Mouse (Mus musculus): Measurements from ENCODE around the gene Psmb2. TPM values are rescaled to one million over a fixed set of nuclear protein-coding genes. Genes with fewer than 3 reads are reported as not detected.
A peak's percentile ranks its signal among the peaks of the same experiment; 100 is the strongest.

Gene Psmb2
- 185 and 187 TPM in 2 replicates for total RNA-seq (2014; rRNA removed)
- 497 and 510 TPM in 2 replicates for polyA plus RNA-seq (2015; fragmentation: Nextera tagmentation; extraction: Ambion mirVana)

DNA sequence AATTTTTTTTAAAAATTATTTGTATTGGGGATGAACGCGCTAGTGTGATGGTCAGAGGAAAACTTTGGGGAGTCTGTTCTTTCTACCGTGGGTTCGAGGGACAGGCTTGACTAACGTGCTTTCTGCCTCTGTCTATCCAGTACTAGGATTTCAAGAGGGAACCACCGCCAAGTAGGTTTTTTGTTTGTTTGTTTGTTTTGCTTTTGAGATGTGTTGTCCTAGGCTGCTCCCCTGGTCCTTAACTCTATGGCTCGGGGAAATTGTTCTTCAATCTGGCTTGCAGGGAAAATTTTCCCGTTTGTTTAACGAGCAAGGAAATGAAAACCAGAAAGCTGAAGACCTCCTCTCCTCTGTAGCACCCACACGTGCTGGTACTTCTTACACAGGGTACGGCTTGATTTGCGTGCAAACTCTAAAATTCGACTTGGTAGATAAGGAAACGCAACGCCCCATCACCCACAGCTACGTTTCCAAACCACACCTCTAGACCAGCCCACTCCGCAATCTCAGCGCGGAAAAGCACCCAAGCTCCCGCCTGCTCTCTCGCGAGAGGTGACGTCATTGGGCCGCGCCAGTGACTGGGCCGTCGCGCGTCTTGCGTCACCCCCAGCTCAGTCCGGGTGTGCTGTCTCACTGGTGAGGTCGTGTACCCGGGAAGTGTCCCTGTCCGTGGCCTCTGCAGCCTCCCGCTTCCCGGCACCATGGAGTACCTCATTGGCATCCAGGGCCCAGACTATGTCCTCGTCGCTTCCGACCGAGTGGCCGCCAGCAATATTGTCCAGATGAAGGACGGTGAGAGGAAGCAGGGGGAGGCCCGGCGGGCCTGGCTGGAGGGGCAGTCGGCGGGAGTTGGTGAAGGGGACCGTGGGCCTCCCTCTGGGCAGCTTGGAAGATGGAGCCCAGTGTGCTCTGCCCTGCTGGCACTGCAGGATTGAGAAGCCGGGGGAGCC lies at the start of gene Psmb2:
TSS of gene Psmb2 (plus strand) at position 577 of the 950 bp plus-strand sequence.
- Histone ChIP-seq H3K9me3 (ENCODE audit: low read length) (no peaks in the 10 kb centered on the region), H3K9ac (peak within 1 kb of the TSS; percentile 96), H3K4me2 (ENCODE audit: low read depth) (peak within 1 kb of the TSS; percentile 85), H3K4me1 (ENCODE audit: insufficient read depth) (no peaks in the 10 kb centered on the region), H3K36me3 (ENCODE audit: insufficient read depth) (no peaks in the 10 kb centered on the region), H3K4me3 (ENCODE audit: low read depth, low read length) (peak within 1 kb of the TSS; percentile 93), H3K27ac (ENCODE audit: low read depth, low read length) (peak within 1 kb of the TSS; percentile 70; the same call in 1 of the 2 replicates), H3K27me3 (ENCODE audit: insufficient read depth, low read length) (no peaks in the 10 kb centered on the region)
- ATAC-seq (peak; percentile 99), DNase-seq (peak; percentile 99)
- no peak for TF ChIP-seq CTCF (IDR thresholded peaks at IDR 0.05; ENCODE audit: low read depth)
- 3% methylated on average over 48 of the region's 48 CpGs for WGBS

DNA sequence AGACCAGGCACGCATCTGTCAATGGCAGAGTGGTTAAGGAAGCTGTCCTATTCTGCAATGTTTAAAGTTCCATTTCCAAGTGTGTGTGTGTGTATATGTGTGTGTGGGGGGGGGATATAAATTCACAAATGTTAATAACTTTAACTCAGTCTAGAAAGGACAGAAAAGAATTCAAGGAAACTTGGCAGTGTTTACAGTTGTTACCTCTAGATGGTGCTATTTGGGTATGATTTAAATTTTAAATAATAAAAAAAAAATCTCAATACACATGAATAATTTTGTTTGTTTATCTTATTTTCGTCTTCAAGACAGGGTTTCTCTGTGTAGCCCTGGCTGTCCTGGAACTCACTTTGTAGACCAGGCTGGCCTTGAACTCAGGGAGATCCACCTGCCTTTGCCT lies 45.5 kb upstream of the Psmb2 start:
- no peak overlapping the region for H3K4me2 ChIP-seq (ENCODE audit: low read depth)
- H3K27ac ChIP-seq (ENCODE audit: low read depth, low read length) = no peak overlapping the region
- ATAC-seq = no peak
- no peaks in the 10 kb centered on the region for H3K9me3 ChIP-seq (ENCODE audit: low read length)
- no peak for DNase-seq
- 33% methylated on average over 2 of the region's 2 CpGs for WGBS
- TF ChIP-seq CTCF (IDR thresholded peaks at IDR 0.05; ENCODE audit: low read depth) = peak; percentile 37; the same call in 1 of the 2 replicates
- no peak overlapping the region for H3K4me3 ChIP-seq (ENCODE audit: low read depth, low read length)
- H3K9ac ChIP-seq = no peak overlapping the region
- H3K4me1 ChIP-seq (ENCODE audit: insufficient read depth) = 0 out of 2 replicates have a peak, but pooled peaks cover 4% of the 10 kb centered on the region
- no peaks in the 10 kb centered on the region for H3K27me3 ChIP-seq (ENCODE audit: insufficient read depth, low read length)
- H3K36me3 ChIP-seq (ENCODE audit: insufficient read depth) = no peaks in the 10 kb centered on the region

DNA sequence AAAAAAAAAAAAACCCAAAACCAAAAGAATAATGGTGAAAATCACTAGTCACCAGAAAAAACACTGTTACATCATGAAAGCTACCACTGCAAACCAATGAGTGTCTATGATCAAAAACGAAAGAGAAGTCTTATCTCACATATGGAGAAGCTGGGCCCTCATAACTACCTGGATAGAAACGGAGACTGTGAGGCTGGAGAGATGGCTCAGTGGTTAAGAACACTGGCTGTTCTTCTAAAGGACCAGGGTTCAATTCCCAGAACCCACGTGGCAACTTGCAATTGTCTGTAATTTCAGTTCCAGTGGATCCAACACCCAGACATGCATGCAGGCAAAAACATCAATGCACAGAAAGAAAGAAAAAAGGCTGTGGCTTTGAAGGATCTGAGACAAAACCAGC lies 44.8 kb upstream of the Psmb2 start:
- no peak overlapping the region for H3K4me2 ChIP-seq (ENCODE audit: low read depth)

DNA sequence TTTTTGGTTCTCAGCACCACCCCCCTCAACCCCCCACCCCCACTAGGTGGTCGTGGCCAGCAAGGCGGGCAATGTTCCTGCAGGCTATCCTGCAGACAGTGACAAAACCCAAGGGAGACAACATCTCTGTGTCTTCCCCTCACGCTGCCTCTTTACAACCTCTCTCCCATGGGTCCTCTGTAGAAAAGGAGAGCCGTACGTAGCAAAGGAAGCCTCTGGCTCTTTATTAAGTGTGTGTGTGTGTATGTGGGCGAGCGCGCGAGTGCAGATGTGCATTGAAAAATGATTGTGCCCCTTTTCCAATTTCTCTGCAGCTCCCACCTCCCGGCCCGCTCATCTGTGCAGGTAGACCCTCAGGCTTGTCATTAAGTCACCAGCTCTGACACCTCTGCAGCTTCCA lies 41.1 kb upstream of the Psmb2 start:
- no peak overlapping the region for H3K27ac ChIP-seq (ENCODE audit: low read depth, low read length)
- no peaks in the 10 kb centered on the region for H3K9me3 ChIP-seq (ENCODE audit: low read length)
- no peak overlapping the region for H3K4me3 ChIP-seq (ENCODE audit: low read depth, low read length)
- TF ChIP-seq CTCF (IDR thresholded peaks at IDR 0.05; ENCODE audit: low read depth) = no peak
- no peaks in the 10 kb centered on the region for H3K36me3 ChIP-seq (ENCODE audit: insufficient read depth)
- H3K27me3 ChIP-seq (ENCODE audit: insufficient read depth, low read length) = no peaks in the 10 kb centered on the region
- peak overlapping the region; percentile 23; the same call in 1 of the 2 replicates for H3K4me2 ChIP-seq (ENCODE audit: low read depth)
- no peak for DNase-seq
- H3K4me1 ChIP-seq (ENCODE audit: insufficient read depth) = no peaks in the 10 kb centered on the region
- no peak overlapping the region for H3K9ac ChIP-seq
- 31% methylated on average over 11 of the region's 11 CpGs for WGBS
- no peak; the same call in 1 of the 2 replicates for ATAC-seq

More for the DNA sequence above, 44.8 kb upstream of the Psmb2 start:
- H3K27me3 ChIP-seq (ENCODE audit: insufficient read depth, low read length) = no peaks in the 10 kb centered on the region
- WGBS = 68% methylated on average over 3 of the region's 3 CpGs
- ATAC-seq = no peak
- no peak overlapping the region for H3K9ac ChIP-seq
- TF ChIP-seq CTCF (IDR thresholded peaks at IDR 0.05; ENCODE audit: low read depth) = no peak
- no peak overlapping the region for H3K27ac ChIP-seq (ENCODE audit: low read depth, low read length)
- no peak for DNase-seq
- no peaks in the 10 kb centered on the region for H3K4me1 ChIP-seq (ENCODE audit: insufficient read depth)
- H3K9me3 ChIP-seq (ENCODE audit: low read length) = no peaks in the 10 kb centered on the region
- H3K36me3 ChIP-seq (ENCODE audit: insufficient read depth) = no peaks in the 10 kb centered on the region
- H3K4me3 ChIP-seq (ENCODE audit: low read depth, low read length) = no peak overlapping the region

DNA sequence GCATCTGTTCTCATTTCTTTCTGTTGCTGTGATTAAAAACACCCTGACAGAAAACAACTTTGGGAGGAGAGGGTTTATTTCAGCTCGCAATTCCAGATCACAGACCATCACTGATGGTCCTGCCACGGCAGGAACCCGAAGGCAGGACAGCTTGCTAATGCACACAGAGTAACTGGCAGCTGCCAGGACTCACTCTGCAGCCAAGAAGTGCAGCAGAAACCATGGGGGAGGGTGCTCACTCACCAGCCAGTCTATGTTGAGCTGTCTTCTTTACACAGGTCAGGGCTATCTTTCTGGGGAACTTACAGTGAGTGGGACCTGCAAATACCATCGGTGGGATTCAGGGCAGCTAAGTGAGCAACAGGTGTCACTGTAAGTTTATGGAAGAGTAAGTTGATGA lies 40.0 kb upstream of the Psmb2 start:
- no peaks in the 10 kb centered on the region for H3K4me1 ChIP-seq (ENCODE audit: insufficient read depth)
- H3K4me3 ChIP-seq (ENCODE audit: low read depth, low read length) = no peak overlapping the region
- H3K27me3 ChIP-seq (ENCODE audit: insufficient read depth, low read length) = no peaks in the 10 kb centered on the region
- TF ChIP-seq CTCF (IDR thresholded peaks at IDR 0.05; ENCODE audit: low read depth) = no peak
- no peak overlapping the region for H3K27ac ChIP-seq (ENCODE audit: low read depth, low read length)
- 43% methylated on average over 4 of the region's 4 CpGs for WGBS
- ATAC-seq = no peak
- no peak overlapping the region for H3K4me2 ChIP-seq (ENCODE audit: low read depth)
- no peaks in the 10 kb centered on the region for H3K36me3 ChIP-seq (ENCODE audit: insufficient read depth)
- DNase-seq = no peak
- no peaks in the 10 kb centered on the region for H3K9me3 ChIP-seq (ENCODE audit: low read length)
- H3K9ac ChIP-seq = no peak overlapping the region

DNA sequence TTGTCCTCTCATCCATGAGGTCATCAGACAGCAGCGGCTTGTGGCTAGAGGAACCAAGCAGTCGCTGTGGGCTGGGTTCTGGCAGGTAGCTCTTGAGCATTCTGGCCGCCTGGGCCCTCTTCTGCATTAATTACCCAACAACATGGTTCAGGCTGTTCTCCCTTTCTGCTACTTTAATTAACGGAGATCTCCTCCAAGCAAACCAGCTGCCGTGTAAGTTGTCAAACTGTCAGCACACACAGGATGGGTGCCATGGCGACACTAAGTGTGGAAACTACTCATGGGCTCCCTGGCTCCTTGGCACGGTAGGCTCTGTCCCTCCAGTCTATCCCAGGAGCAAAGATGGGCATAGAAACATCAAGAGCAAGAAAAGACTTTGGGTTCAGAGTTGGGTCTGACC lies 38.1 kb upstream of the Psmb2 start:
- DNase-seq (peak; percentile 68), ATAC-seq (peak; percentile 81)
- Histone ChIP-seq H3K36me3 (ENCODE audit: insufficient read depth) (no peaks in the 10 kb centered on the region), H3K4me2 (ENCODE audit: low read depth) (no peak overlapping the region), H3K27me3 (ENCODE audit: insufficient read depth, low read length) (no peaks in the 10 kb centered on the region; the same call in 1 of the 2 replicates), H3K9ac (no peak overlapping the region), H3K4me1 (ENCODE audit: insufficient read depth) (no peaks in the 10 kb centered on the region), H3K27ac (ENCODE audit: low read depth, low read length) (no peak overlapping the region), H3K4me3 (ENCODE audit: low read depth, low read length) (no peak overlapping the region), H3K9me3 (ENCODE audit: low read length) (no peaks in the 10 kb centered on the region)
- WGBS = 27% methylated on average over 7 of the region's 7 CpGs
- no peak for TF ChIP-seq CTCF (IDR thresholded peaks at IDR 0.05; ENCODE audit: low read depth)

DNA sequence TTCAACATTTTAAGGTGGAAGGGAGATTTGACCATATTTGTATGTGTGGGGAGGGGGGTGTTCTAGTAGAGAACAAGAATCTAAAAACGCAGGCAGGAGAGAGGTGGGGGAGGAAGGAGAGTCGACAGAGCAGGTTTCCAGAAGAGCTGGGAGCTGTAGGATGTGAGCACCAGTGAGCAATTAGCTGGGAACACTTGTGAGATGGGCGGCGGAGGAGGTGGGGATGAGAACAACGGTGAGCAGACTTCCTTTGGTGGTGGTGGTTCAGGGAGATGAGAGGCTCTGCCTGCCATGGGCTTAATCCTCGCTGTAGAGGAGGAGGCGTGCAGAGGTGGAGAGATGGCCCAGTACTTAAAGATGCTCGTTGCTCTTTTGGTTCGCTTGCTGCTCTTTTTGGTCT lies 35.5 kb upstream of the Psmb2 start:
- WGBS = 26% methylated on average over 9 of the region's 9 CpGs
- no peaks in the 10 kb centered on the region for H3K4me1 ChIP-seq (ENCODE audit: insufficient read depth)
- no peaks in the 10 kb centered on the region; the same call in 1 of the 2 replicates for H3K27me3 ChIP-seq (ENCODE audit: insufficient read depth, low read length)
- no peak overlapping the region for H3K4me3 ChIP-seq (ENCODE audit: low read depth, low read length)
- no peak for TF ChIP-seq CTCF (IDR thresholded peaks at IDR 0.05; ENCODE audit: low read depth)
- H3K4me2 ChIP-seq (ENCODE audit: low read depth) = no peak overlapping the region
- no peak overlapping the region for H3K9ac ChIP-seq
- DNase-seq (no peak), ATAC-seq (no peak)
- no peaks in the 10 kb centered on the region for H3K9me3 ChIP-seq (ENCODE audit: low read length)
- no peak overlapping the region for H3K27ac ChIP-seq (ENCODE audit: low read depth, low read length)
- H3K36me3 ChIP-seq (ENCODE audit: insufficient read depth) = no peaks in the 10 kb centered on the region

All from forebrain, postnatal 0 days (tissue).